Mouse (Mus musculus) stomach, postnatal 0 days (tissue): ENCODE results near the gene Asb6.

Source experiments
- CTCF ChIP-seq: IDR thresholded peaks from 2 replicates; pipeline ENCODE4 v1.5.1; 2016; ENCODE audit warnings: antibody characterized with exemption, low read depth, mild to moderate bottlenecking, moderate library complexity
- EP300 ChIP-seq: optimal IDR thresholded peaks from 2 replicates; pipeline ENCODE3; 2016; ENCODE audit warnings: antibody characterized with exemption

GRCm38 (mm10) chr2:30821073-30821472 is 9.1 kb downstream of the Asb6 start:
- TF ChIP-seq CTCF (peak; percentile 52), EP300 (no peak)
